Mouse (Mus musculus) G1E (cell line): ENCODE data around the gene Ppib.

Source experiments
- CTCF ChIP-seq: IDR thresholded peaks from 2 replicates; pipeline ENCODE4 v1.5.1; 2012; ENCODE audit warnings: low read depth, low read length, inconsistent platforms, mixed read lengths
- GATA1 ChIP-seq: IDR thresholded peaks from 2 replicates; pipeline ENCODE4 v1.6.1; 2012; ENCODE audit warnings: borderline replicate concordance, low read length, inconsistent platforms, mixed read lengths
- GATA2 ChIP-seq: IDR thresholded peaks from 2 replicates; pipeline ENCODE4 v1.6.1; 2012; ENCODE audit warnings: low read depth, low read length, inconsistent platforms, borderline replicate concordance
- POLR2AphosphoS5 ChIP-seq: IDR thresholded peaks from 2 replicates; pipeline ENCODE4 v1.6.1; 2012; ENCODE audit warnings: low read depth, low read length, inconsistent platforms; ENCODE audit not compliant: insufficient replicate concordance
- TAL1 ChIP-seq: conservative IDR thresholded peaks from 2 replicates; pipeline ENCODE4 v1.6.1; 2012; ENCODE audit warnings: low read depth, low read length, inconsistent platforms, mixed read lengths

GRCm38 (mm10) chr9:66040801-66041200 lies 19.2 kb upstream of the Ppib start:
- no peak for TF ChIP-seq GATA1
- TF ChIP-seq CTCF: no peak
- no peak for TF ChIP-seq GATA2
- TF ChIP-seq TAL1: no peak
- no peak for TF ChIP-seq POLR2AphosphoS5
